Mouse (Mus musculus) olfactory bulb, adult 2 months (tissue): ENCODE results near the gene Btbd9. TPM values are rescaled to one million over a fixed set of nuclear protein-coding genes. Genes with fewer than 3 reads are reported as not detected.

Experiments used
- H3K27ac ChIP-seq: fragments of 200-500 bp; 2 replicates; pipeline ENCODE4 v1.5.1; 2012; ENCODE audit warnings: low read depth, low read length; ENCODE audit not compliant: insufficient read depth
- H3K4me1 ChIP-seq: fragments of 200-500 bp; 2 replicates; pipeline ENCODE4 v1.6.1; 2012; ENCODE audit warnings: low read length; ENCODE audit not compliant: control insufficient read depth, insufficient read depth
- H3K4me3 ChIP-seq: fragments of 200-500 bp; 2 replicates; pipeline ENCODE4 v1.5.1; 2012; ENCODE audit warnings: mild to moderate bottlenecking, low read depth, low read length, moderate library complexity; ENCODE audit not compliant: insufficient read depth
- CTCF ChIP-seq: fragments of 200-500 bp; IDR thresholded peaks from 2 replicates; pipeline ENCODE4 v1.5.1; 2012; ENCODE audit warnings: low read depth, mild to moderate bottlenecking, low read length, moderate library complexity; ENCODE audit not compliant: insufficient read depth
- POLR2A ChIP-seq: fragments of 200-500 bp; IDR thresholded peaks from 2 replicates; pipeline ENCODE4 v1.6.1; 2012; ENCODE audit warnings: mild to moderate bottlenecking, low read depth, low read length, moderate library complexity; ENCODE audit not compliant: insufficient read depth
- WGBS: fragments of 180-500 bp; shearing (Covaris S2); methylation state at CpG from one replicate; pipeline ENCODE4 v1.1.7; 2018; 5-methylcytosine and 5-hydroxymethylcytosine counted together
- polyA plus RNA-seq: library from polyadenylated mRNA; stranded (reverse); fragments of >200 nt; gene quantifications from 2 replicates; pipeline ENCODE4 v1.2.4, GENCODE M21; 2012; ENCODE audit warnings: low replicate concordance; ENCODE audit not compliant: missing spikeins, insufficient read depth, insufficient read length

Btbd9 gene
- polyA plus RNA-seq, 1 experiment: not detected

- H3K27ac ChIP-seq: no peak overlapping the region
- whole genome bisulfite sequencing: 76% methylated on average over 1 of the region's 1 CpGs
- no peak overlapping the region for H3K4me3 ChIP-seq
- H3K4me1 ChIP-seq: peaks cover 7% of the 10 kb centered on the region
- TF ChIP-seq POLR2A (no peak), CTCF (no peak)
These were observed 198.5 kb downstream of the Btbd9 start for GRCm38 (mm10) chr17:30377754-30378153.

- peaks cover 2% of the 10 kb centered on the region; the same call in 1 of the 2 replicates for H3K4me1 ChIP-seq
- WGBS: 93% methylated on average over 1 of the region's 1 CpGs
- H3K27ac ChIP-seq: no peak overlapping the region
- TF ChIP-seq POLR2A (no peak), CTCF (no peak)
- H3K4me3 ChIP-seq: no peak overlapping the region
These were observed 201.2 kb downstream of the Btbd9 start for GRCm38 (mm10) chr17:30375107-30375506.

GRCm38 (mm10) chr17:30368559-30368958, 207.7 kb downstream of the Btbd9 start:
- 24% methylated on average over 2 of the region's 2 CpGs for WGBS
- no peaks in the 10 kb centered on the region for H3K4me1 ChIP-seq
- H3K27ac ChIP-seq: 0 out of 2 replicates have a peak overlapping the region, but pooled peaks have one; percentile 31
- TF ChIP-seq CTCF: no peak
- no peak for TF ChIP-seq POLR2A
- no peak overlapping the region for H3K4me3 ChIP-seq

- H3K27ac ChIP-seq: no peak overlapping the region
- WGBS: 90% methylated on average over 1 of the region's 1 CpGs
- H3K4me3 ChIP-seq: no peak overlapping the region
- no peaks in the 10 kb centered on the region for H3K4me1 ChIP-seq
- no peak for TF ChIP-seq POLR2A
- TF ChIP-seq CTCF: no peak
These were observed 211.6 kb downstream of the Btbd9 start for GRCm38 (mm10) chr17:30364701-30365100.

- Histone ChIP-seq H3K27ac (no peak overlapping the region), H3K4me3 (no peak overlapping the region), H3K4me1 (peaks cover 5% of the 10 kb centered on the region; the same call in 1 of the 2 replicates)
- no peak for TF ChIP-seq CTCF
- no peak for TF ChIP-seq POLR2A
- WGBS: 77% methylated on average over 5 of the region's 5 CpGs
These were observed 212.9 kb downstream of the Btbd9 start for GRCm38 (mm10) chr17:30363365-30363764.

GRCm38 (mm10) chr17:30360654-30361053, 215.6 kb downstream of the Btbd9 start:
- TF ChIP-seq POLR2A (no peak), CTCF (no peak)
- no peak overlapping the region for H3K4me3 ChIP-seq
- peaks cover 7% of the 10 kb centered on the region; the same call in 1 of the 2 replicates for H3K4me1 ChIP-seq
- WGBS: 64% methylated on average over 1 of the region's 1 CpGs
- H3K27ac ChIP-seq: no peak overlapping the region

- TF ChIP-seq POLR2A: no peak
- no peak for TF ChIP-seq CTCF
- Histone ChIP-seq H3K27ac (no peak overlapping the region), H3K4me1 (peaks cover 7% of the 10 kb centered on the region; the same call in 1 of the 2 replicates), H3K4me3 (no peak overlapping the region)
- WGBS: 82% methylated on average over 5 of the region's 5 CpGs
These were observed 216.9 kb downstream of the Btbd9 start for GRCm38 (mm10) chr17:30359392-30359791.

- Histone ChIP-seq H3K4me3 (no peak overlapping the region), H3K4me1 (peaks cover 7% of the 10 kb centered on the region; the same call in 1 of the 2 replicates), H3K27ac (no peak overlapping the region)
- TF ChIP-seq POLR2A (no peak), CTCF (no peak)
- 98% methylated on average over 1 of the region's 1 CpGs for WGBS
These were observed 220.9 kb downstream of the Btbd9 start for GRCm38 (mm10) chr17:30355431-30355830.

GRCm38 (mm10) chr17:30354381-30354780, 221.9 kb downstream of the Btbd9 start:
- WGBS: 93% methylated on average over 5 of the region's 5 CpGs
- no peak overlapping the region for H3K27ac ChIP-seq
- TF ChIP-seq CTCF (no peak), POLR2A (no peak)
- H3K4me3 ChIP-seq: no peak overlapping the region
- peaks cover 7% of the 10 kb centered on the region; the same call in 1 of the 2 replicates for H3K4me1 ChIP-seq

GRCm38 (mm10) chr17:30348031-30348430, 228.3 kb downstream of the Btbd9 start:
- TF ChIP-seq CTCF (no peak), POLR2A (no peak)
- Histone ChIP-seq H3K4me1 (peaks cover 34% of the 10 kb centered on the region), H3K27ac (peak overlapping the region; percentile 71), H3K4me3 (no peak overlapping the region)
- WGBS: 66% methylated on average over 2 of the region's 2 CpGs
